Mouse (Mus musculus) cerebellum, adult 9-11 months (tissue): ENCODE measurements at regions not wholly inside any gene's neighbourhood (a gene's known extent, or its start where the extent isn't known, plus 50 kb on each side); places are given as distances from the start of the nearest gene placed in this dataset.
"Not testable (repeated sequence)": the region's sequence is repeated elsewhere in the genome, so short reads cannot be mapped to it uniquely, and the experiment has no call there.

ENCODE experiments used
- DNase-seq: peaks from one replicate; pipeline ENCODE4 v3.0.0; 2022

GRCm38 (mm10) chr11:20390622-20391021 is 58.1 kb upstream of the Slc1a4 start:
- no peak for DNase-seq

- DNase-seq, result not testable (repeated sequence)
These were observed 60.8 kb upstream of the Slc1a4 start for GRCm38 (mm10) chr11:20393302-20393701.

GRCm38 (mm10) chr11:20393807-20394206 is 61.3 kb upstream of the Slc1a4 start:
- DNase-seq, result not testable (repeated sequence)

GRCm38 (mm10) chr11:20395848-20396203 is 63.3 kb upstream of the Slc1a4 start:
- DNase-seq, result no peak

- peak; percentile 11 for DNase-seq
These were observed 63.8 kb upstream of the Slc1a4 start for GRCm38 (mm10) chr11:20396204-20396848.

GRCm38 (mm10) chr11:20396884-20397283 is 64.4 kb upstream of the Slc1a4 start:
- DNase-seq, result no peak

- peak; percentile 69 for DNase-seq
These were observed 68.1 kb upstream of the Slc1a4 start for GRCm38 (mm10) chr11:20400302-20401234.

- DNase-seq, result no peak
These were observed 70.9 kb upstream of the Slc1a4 start for GRCm38 (mm10) chr11:20403456-20403855.

- no peak for DNase-seq
These were observed 72.0 kb upstream of the Slc1a4 start for GRCm38 (mm10) chr11:20404476-20404875.

- no peak for DNase-seq
These were observed 85.6 kb upstream of the Slc1a4 start for GRCm38 (mm10) chr11:20418141-20418540.

- no peak for DNase-seq
These were observed 88.4 kb upstream of the Slc1a4 start for GRCm38 (mm10) chr11:20420876-20421275.

GRCm38 (mm10) chr11:20436057-20436456 is 103.5 kb upstream of the Slc1a4 start:
- DNase-seq, result no peak

- no peak for DNase-seq
These were observed 100.6 kb upstream of the Sertad2 start for GRCm38 (mm10) chr11:20442476-20442875.

- no peak for DNase-seq
These were observed 97.8 kb upstream of the Sertad2 start for GRCm38 (mm10) chr11:20445061-20445902.

GRCm38 (mm10) chr11:20445903-20446264 is 97.2 kb upstream of the Sertad2 start:
- DNase-seq, result peak; percentile 39

GRCm38 (mm10) chr11:20452901-20453300 is 90.2 kb upstream of the Sertad2 start:
- DNase-seq, result no peak

- DNase-seq, result no peak
These were observed 89.3 kb upstream of the Sertad2 start for GRCm38 (mm10) chr11:20453786-20454185.

- DNase-seq, result peak; percentile 78
These were observed 87.8 kb upstream of the Sertad2 start for GRCm38 (mm10) chr11:20455085-20455864.

- peak; percentile 56 for DNase-seq
These were observed 87.0 kb upstream of the Sertad2 start for GRCm38 (mm10) chr11:20455865-20456648.

- no peak for DNase-seq
These were observed 83.9 kb upstream of the Sertad2 start for GRCm38 (mm10) chr11:20459140-20459539.

- peak; percentile 31 for DNase-seq
These were observed 82.5 kb upstream of the Sertad2 start for GRCm38 (mm10) chr11:20460501-20460921.

- no peak for DNase-seq
These were observed 81.0 kb upstream of the Sertad2 start for GRCm38 (mm10) chr11:20462076-20462475.
